Mouse (Mus musculus): ENCODE results near the gene Mylk4. TPM values are rescaled to one million over a fixed set of nuclear protein-coding genes. Genes with fewer than 3 reads are reported as not detected.

Gene Mylk4
- polyA plus RNA-seq, 1 experiment from 2014 or later: 0.39 TPM

DNA sequence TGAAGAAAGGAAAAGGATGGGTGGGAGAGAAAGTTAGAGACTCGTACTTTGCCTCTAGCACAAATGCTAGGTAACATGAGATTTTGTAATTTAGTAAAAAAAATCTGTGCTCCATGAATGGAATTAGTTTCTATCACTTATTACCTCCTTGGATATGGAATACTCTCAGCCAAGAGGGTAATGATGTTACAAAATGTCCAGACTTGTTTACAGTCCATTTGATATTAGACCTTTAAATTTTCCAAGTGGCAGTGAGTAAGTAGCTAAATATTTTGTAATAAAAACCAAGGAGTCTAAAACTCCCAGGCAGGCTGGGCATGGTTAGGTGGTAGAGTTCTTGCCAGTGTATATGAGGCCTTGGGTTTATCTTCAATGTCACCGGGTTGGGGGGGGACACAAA is 3.8 kb upstream of the Mylk4 start:
- no peak for ATAC-seq (ENCODE audit: low FRiP score)
- no peak overlapping the region for H3K9ac ChIP-seq

DNA sequence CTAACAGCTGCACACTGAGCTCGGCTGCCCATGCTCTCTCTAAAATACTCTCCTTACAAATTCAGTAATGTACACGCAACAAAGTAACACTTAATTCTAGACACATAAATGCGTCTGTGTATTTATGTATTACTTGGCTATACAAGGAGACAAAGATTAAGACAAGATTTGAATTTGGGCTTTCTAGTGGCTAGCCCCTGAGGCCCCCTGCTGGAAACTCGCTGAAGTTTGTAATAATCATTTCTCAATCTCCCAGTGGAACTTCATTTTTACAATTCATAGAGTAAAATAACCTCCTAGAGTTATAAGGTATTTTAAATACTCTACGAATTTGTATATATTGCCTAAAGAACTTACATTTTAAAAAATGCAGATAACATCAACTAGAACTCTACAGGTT is 699 bp downstream of the Mylk4 start:
- ATAC-seq (ENCODE audit: low FRiP score): no peak
- H3K4me3 ChIP-seq: no peak overlapping the region
- no peak overlapping the region for H3K27ac ChIP-seq
- no peak overlapping the region for H3K4me2 ChIP-seq (replicated peaks)
- H3K4me1 ChIP-seq: no peaks in the 10 kb centered on the region
- H3K9me3 ChIP-seq (replicated peaks): no peaks in the 10 kb centered on the region
- H3K27me3 ChIP-seq: no peaks in the 10 kb centered on the region
- WGBS: 74% methylated on average over 5 of the region's 5 CpGs
- H3K36me3 ChIP-seq: no peaks in the 10 kb centered on the region
- H3K9ac ChIP-seq: no peak overlapping the region

More for the DNA sequence above, 3.8 kb upstream of the Mylk4 start:
- Histone ChIP-seq H3K27me3 (no peaks in the 10 kb centered on the region), H3K4me2 (replicated peaks) (no peak overlapping the region), H3K27ac (no peak overlapping the region), H3K4me1 (no peaks in the 10 kb centered on the region), H3K36me3 (no peaks in the 10 kb centered on the region), H3K4me3 (no peak overlapping the region), H3K9me3 (replicated peaks) (no peaks in the 10 kb centered on the region)
- 78% methylated on average over 2 of the region's 2 CpGs for WGBS

DNA sequence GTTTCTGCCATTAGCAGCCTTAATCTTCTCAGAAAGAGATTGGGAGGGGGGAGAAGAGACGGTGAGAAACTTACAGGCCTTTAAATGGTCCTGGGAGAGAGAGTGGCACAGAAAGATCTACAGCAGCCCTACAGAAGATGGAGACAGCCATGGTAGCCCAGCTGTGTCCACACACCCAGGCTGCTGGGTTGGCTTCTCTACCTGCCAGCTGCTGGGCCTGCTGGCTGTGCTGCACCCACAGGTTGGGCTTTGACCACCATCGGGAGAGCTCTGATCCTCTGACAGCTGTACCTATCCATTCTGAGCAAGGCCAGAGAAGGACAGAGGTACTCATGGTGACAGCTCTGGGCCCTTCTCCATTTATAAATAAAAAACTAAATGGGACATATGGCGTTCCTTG is 4.9 kb downstream of the Mylk4 start:
- H3K4me2 ChIP-seq (replicated peaks): no peak overlapping the region
- no peaks in the 10 kb centered on the region for H3K36me3 ChIP-seq
- H3K4me3 ChIP-seq: no peak overlapping the region
- no peak overlapping the region for H3K27ac ChIP-seq
- no peak overlapping the region for H3K9ac ChIP-seq
- no peaks in the 10 kb centered on the region for H3K4me1 ChIP-seq
- no peak for ATAC-seq (ENCODE audit: low FRiP score)
- no peaks in the 10 kb centered on the region for H3K27me3 ChIP-seq
- no peaks in the 10 kb centered on the region for H3K9me3 ChIP-seq (replicated peaks)
- WGBS: 82% methylated on average over 3 of the region's 3 CpGs

GRCm38 (mm10) chr13:32776350-32776749 is 7.4 kb downstream of the Mylk4 start:
- no peak overlapping the region for H3K4me3 ChIP-seq
- no peak overlapping the region for H3K27ac ChIP-seq
- H3K36me3 ChIP-seq: no peaks in the 10 kb centered on the region
- no peak overlapping the region for H3K9ac ChIP-seq
- ATAC-seq (ENCODE audit: low FRiP score): no peak
- H3K27me3 ChIP-seq: no peaks in the 10 kb centered on the region
- H3K9me3 ChIP-seq (replicated peaks): no peaks in the 10 kb centered on the region
- no peak overlapping the region for H3K4me2 ChIP-seq (replicated peaks)
- no peaks in the 10 kb centered on the region for H3K4me1 ChIP-seq
- 86% methylated on average over 10 of the region's 10 CpGs for WGBS

- Histone ChIP-seq H3K9me3 (replicated peaks) (no peaks in the 10 kb centered on the region), H3K27ac (no peak overlapping the region), H3K4me1 (no peaks in the 10 kb centered on the region), H3K27me3 (no peaks in the 10 kb centered on the region), H3K4me3 (no peak overlapping the region), H3K36me3 (no peaks in the 10 kb centered on the region), H3K9ac (no peak overlapping the region), H3K4me2 (replicated peaks) (no peak overlapping the region)
- ATAC-seq (ENCODE audit: low FRiP score): no peak
- WGBS: 93% methylated on average over 9 of the region's 9 CpGs
Measured at GRCm38 (mm10) chr13:32775889-32776288, 7.9 kb downstream of the Mylk4 start.

DNA sequence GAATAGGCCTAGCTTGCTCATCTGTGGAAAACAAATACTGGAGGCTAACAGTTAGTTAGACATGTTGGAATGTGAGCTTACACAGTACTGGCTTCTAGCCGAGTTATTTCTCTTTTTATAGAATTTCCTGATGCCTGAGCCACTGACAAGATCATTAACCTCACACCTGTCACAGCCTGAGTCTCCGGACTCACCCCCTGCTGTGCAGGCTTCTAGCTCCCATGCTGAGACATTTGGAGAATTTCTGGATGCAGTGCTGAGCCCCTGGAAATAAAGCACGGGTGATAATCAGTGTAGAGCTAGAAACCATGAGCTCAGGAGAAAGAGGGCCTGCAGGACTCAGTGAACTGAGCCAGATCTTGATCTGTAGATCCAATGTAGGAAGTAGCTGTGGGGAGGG is 13.8 kb downstream of the Mylk4 start:
- H3K27me3 ChIP-seq: no peaks in the 10 kb centered on the region
- H3K4me3 ChIP-seq: no peak overlapping the region
- no peak overlapping the region for H3K9ac ChIP-seq
- no peak for ATAC-seq (ENCODE audit: low FRiP score)
- H3K4me2 ChIP-seq (replicated peaks): no peak overlapping the region
- 18% methylated on average over 3 of the region's 3 CpGs for WGBS
- no peaks in the 10 kb centered on the region for H3K9me3 ChIP-seq (replicated peaks)
- no peaks in the 10 kb centered on the region for H3K4me1 ChIP-seq
- H3K36me3 ChIP-seq: no peaks in the 10 kb centered on the region
- H3K27ac ChIP-seq: no peak overlapping the region

- H3K4me2 ChIP-seq (replicated peaks): no peak overlapping the region
- no peaks in the 10 kb centered on the region for H3K9me3 ChIP-seq (replicated peaks)
- H3K27ac ChIP-seq: no peak overlapping the region
- H3K4me1 ChIP-seq: no peaks in the 10 kb centered on the region
- WGBS: 12% methylated on average over 4 of the region's 4 CpGs
- H3K27me3 ChIP-seq: no peaks in the 10 kb centered on the region
- H3K36me3 ChIP-seq: no peaks in the 10 kb centered on the region
- no peak overlapping the region for H3K9ac ChIP-seq
- ATAC-seq (ENCODE audit: low FRiP score): no peak
- no peak overlapping the region for H3K4me3 ChIP-seq
Measured at GRCm38 (mm10) chr13:32768104-32768503, 15.7 kb downstream of the Mylk4 start.

GRCm38 (mm10) chr13:32764448-32764847 is 19.3 kb downstream of the Mylk4 start:
- H3K9ac ChIP-seq: no peak overlapping the region
- no peaks in the 10 kb centered on the region for H3K4me1 ChIP-seq
- no peak for ATAC-seq (ENCODE audit: low FRiP score)
- 24% methylated on average over 7 of the region's 7 CpGs for WGBS
- H3K27ac ChIP-seq: no peak overlapping the region
- no peak overlapping the region for H3K4me3 ChIP-seq
- no peaks in the 10 kb centered on the region for H3K9me3 ChIP-seq (replicated peaks)
- H3K4me2 ChIP-seq (replicated peaks): no peak overlapping the region
- H3K27me3 ChIP-seq: no peaks in the 10 kb centered on the region
- H3K36me3 ChIP-seq: no peaks in the 10 kb centered on the region

GRCm38 (mm10) chr13:32763141-32763540 is 20.6 kb downstream of the Mylk4 start:
- H3K4me1 ChIP-seq: 0 out of 2 replicates have a peak, but pooled peaks cover 5% of the 10 kb centered on the region
- H3K36me3 ChIP-seq: no peaks in the 10 kb centered on the region
- H3K27me3 ChIP-seq: no peaks in the 10 kb centered on the region
- no peak overlapping the region for H3K4me2 ChIP-seq (replicated peaks)
- WGBS: 94% methylated on average over 3 of the region's 3 CpGs
- H3K9ac ChIP-seq: no peak overlapping the region
- H3K27ac ChIP-seq: no peak overlapping the region
- H3K4me3 ChIP-seq: no peak overlapping the region
- no peak for ATAC-seq (ENCODE audit: low FRiP score)
- no peaks in the 10 kb centered on the region for H3K9me3 ChIP-seq (replicated peaks)

- no peak for ATAC-seq (ENCODE audit: low FRiP score)
Measured at GRCm38 (mm10) chr13:32760795-32761194, 23.0 kb downstream of the Mylk4 start.

GRCm38 (mm10) chr13:32759036-32759435 is 24.7 kb downstream of the Mylk4 start:
- Histone ChIP-seq H3K4me3 (no peak overlapping the region), H3K27me3 (no peaks in the 10 kb centered on the region), H3K9me3 (replicated peaks) (no peaks in the 10 kb centered on the region), H3K4me1 (0 out of 2 replicates have a peak, but pooled peaks cover 5% of the 10 kb centered on the region), H3K36me3 (no peaks in the 10 kb centered on the region), H3K27ac (no peak overlapping the region), H3K9ac (no peak overlapping the region), H3K4me2 (replicated peaks) (no peak overlapping the region)
- WGBS: 5% methylated on average over 4 of the region's 4 CpGs
- no peak for ATAC-seq (ENCODE audit: low FRiP score)

More at GRCm38 (mm10) chr13:32760795-32761194, 23.0 kb downstream of the Mylk4 start:
- WGBS: 83% methylated on average over 2 of the region's 2 CpGs
- Histone ChIP-seq H3K9me3 (replicated peaks) (no peaks in the 10 kb centered on the region), H3K27me3 (no peaks in the 10 kb centered on the region), H3K4me1 (0 out of 2 replicates have a peak, but pooled peaks cover 5% of the 10 kb centered on the region), H3K9ac (no peak overlapping the region), H3K36me3 (no peaks in the 10 kb centered on the region), H3K27ac (no peak overlapping the region), H3K4me3 (no peak overlapping the region), H3K4me2 (replicated peaks) (no peak overlapping the region)

DNA sequence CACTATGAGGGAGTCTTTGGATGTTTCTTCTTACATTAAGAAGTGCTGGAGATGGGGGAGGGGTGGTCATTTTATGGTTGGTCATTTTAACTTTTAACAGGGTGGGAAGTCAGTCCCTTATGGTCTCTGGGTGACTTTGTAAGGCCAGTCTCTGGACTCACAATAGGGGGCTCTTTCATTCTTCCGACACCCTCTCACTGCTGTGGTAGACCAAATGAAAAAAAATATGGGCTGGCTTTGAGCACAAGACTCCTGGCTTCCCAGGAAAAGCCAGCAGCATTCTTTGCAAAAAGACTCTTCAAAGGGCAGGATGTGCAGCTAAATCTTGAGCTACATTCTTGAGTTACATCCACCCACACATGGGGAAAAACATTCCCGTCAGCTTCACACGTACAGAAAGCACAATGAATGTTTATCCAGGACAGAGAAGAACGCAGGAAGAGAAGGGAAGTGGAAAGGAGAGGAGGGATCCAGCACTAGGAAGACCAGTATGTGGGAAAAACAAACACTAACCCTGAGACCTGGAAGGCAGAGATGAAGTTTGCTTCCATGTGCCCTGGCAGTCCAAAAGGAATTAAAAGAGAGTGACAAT is 31.6 kb downstream of the Mylk4 start:
- Histone ChIP-seq H3K27me3 (no peaks in the 10 kb centered on the region), H3K4me3 (no peak overlapping the region), H3K27ac (no peak overlapping the region), H3K36me3 (no peaks in the 10 kb centered on the region), H3K9me3 (replicated peaks) (no peaks in the 10 kb centered on the region), H3K4me1 (no peaks in the 10 kb centered on the region), H3K4me2 (replicated peaks) (no peak overlapping the region), H3K9ac (no peak overlapping the region)
- 40% methylated on average over 4 of the region's 4 CpGs for whole genome bisulfite sequencing
- ATAC-seq (ENCODE audit: low FRiP score): no peak

DNA sequence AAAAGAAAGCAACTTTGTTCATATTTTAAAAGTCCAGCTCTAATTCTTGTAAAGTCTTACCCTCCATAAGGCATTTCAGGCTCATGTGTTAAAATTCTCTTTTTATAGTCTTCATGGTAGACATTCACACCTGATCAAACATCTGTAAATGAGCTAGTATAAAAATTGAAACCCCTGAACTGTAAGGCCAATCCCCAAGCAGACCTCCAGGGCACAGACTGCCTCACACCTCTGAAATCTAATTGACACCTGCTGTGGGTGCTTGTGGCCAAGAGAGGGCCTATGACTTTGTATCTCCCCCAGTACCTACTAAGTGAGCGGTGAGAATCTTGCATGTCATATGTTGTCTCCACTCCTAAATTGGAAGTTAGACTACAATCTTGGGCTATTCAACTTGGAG is 33.2 kb downstream of the Mylk4 start:
- Histone ChIP-seq H3K4me3 (no peak overlapping the region), H3K27ac (no peak overlapping the region), H3K9ac (no peak overlapping the region), H3K9me3 (replicated peaks) (no peaks in the 10 kb centered on the region), H3K4me1 (no peaks in the 10 kb centered on the region), H3K27me3 (no peaks in the 10 kb centered on the region), H3K36me3 (no peaks in the 10 kb centered on the region), H3K4me2 (replicated peaks) (no peak overlapping the region)
- WGBS: 82% methylated on average over 1 of the region's 1 CpGs
- no peak for ATAC-seq (ENCODE audit: low FRiP score)

All from hindbrain, embryonic 12.5 days (tissue).